Mouse (Mus musculus) stomach, embryonic 14.5 days (tissue): ENCODE data around the gene Six4. TPM values are rescaled to one million over a fixed set of nuclear protein-coding genes. Genes with fewer than 3 reads are reported as not detected.
"Not testable (repeated sequence)": the region's sequence is repeated elsewhere in the genome, so short reads cannot be mapped to it uniquely, and the experiment has no call there.

ENCODE experiments used
- ATAC-seq: fragments of 200-750 bp; cut with Nextera tagmentation; 2 replicates; pipeline ENCODE4 v1.8.0; 2017; ENCODE audit warnings: low read depth, moderate TSS enrichment; ENCODE audit not compliant: insufficient number of reproducible peaks, insufficient read depth, low FRiP score
- H3K27ac ChIP-seq: fragments of 300-500 bp; sonication (generic); 2 replicates; pipeline ENCODE4 v1.5.1; 2014; ENCODE audit warnings: mild to moderate bottlenecking, low read length, moderate library complexity, mixed read lengths
- H3K27me3 ChIP-seq: fragments of 300-500 bp; sonication (generic); 2 replicates; pipeline ENCODE4 v1.6.1; 2014; ENCODE audit warnings: low read length, control low read depth, mixed read lengths; ENCODE audit not compliant: control insufficient read depth, insufficient read depth
- H3K36me3 ChIP-seq: fragments of 300-500 bp; sonication (generic); 2 replicates; pipeline ENCODE4 v1.6.1; 2014; ENCODE audit warnings: mild to moderate bottlenecking, control low read depth, low read length, moderate library complexity, mixed read lengths; ENCODE audit not compliant: control insufficient read depth, insufficient read depth
- H3K4me1 ChIP-seq: fragments of 300-500 bp; sonication (generic); 2 replicates; pipeline ENCODE4 v1.6.1; 2014; ENCODE audit warnings: low read length, control low read depth, mixed read lengths; ENCODE audit not compliant: control insufficient read depth, insufficient read depth
- H3K4me2 ChIP-seq: fragments of 300-500 bp; sonication (generic); replicated peaks from 2 replicates; pipeline ENCODE4 v1.6.1; 2014; ENCODE audit warnings: low read depth, low read length, control low read depth
- H3K4me3 ChIP-seq: fragments of 300-500 bp; sonication (generic); 2 replicates; pipeline ENCODE4 v1.5.1; 2014; ENCODE audit warnings: low read depth, low read length, control low read depth
- H3K9ac ChIP-seq: fragments of 300-500 bp; sonication (generic); replicated peaks from 2 replicates; pipeline ENCODE4 v1.6.1; 2014; ENCODE audit warnings: low read depth, mild to moderate bottlenecking, control low read depth, low read length, moderate library complexity, mixed read lengths
- H3K9me3 ChIP-seq: fragments of 300-500 bp; sonication (generic); 2 replicates; pipeline ENCODE4 v1.6.1; 2016; ENCODE audit warnings: low read depth, low read length, control low read depth; ENCODE audit not compliant: control insufficient read depth
- WGBS: fragments of 180-500 bp; shearing (Covaris S2); extraction: QIAGEN DNeasy Blood & Tissue Kit; methylation state at CpG from one replicate; pipeline ENCODE4 v1.1.7; 2014; 5-methylcytosine and 5-hydroxymethylcytosine counted together
- polyA plus RNA-seq: library from polyadenylated mRNA; unstranded; fragments of >200 nt; fragmentation: Nextera tagmentation; extraction: Ambion mirVana; gene quantifications from 2 replicates; pipeline ENCODE4 v1.2.1, GENCODE M21; 2014

The Six4 gene
- polyA plus RNA-seq, 1 experiment from 2014 or later: 1.4 TPM

DNA sequence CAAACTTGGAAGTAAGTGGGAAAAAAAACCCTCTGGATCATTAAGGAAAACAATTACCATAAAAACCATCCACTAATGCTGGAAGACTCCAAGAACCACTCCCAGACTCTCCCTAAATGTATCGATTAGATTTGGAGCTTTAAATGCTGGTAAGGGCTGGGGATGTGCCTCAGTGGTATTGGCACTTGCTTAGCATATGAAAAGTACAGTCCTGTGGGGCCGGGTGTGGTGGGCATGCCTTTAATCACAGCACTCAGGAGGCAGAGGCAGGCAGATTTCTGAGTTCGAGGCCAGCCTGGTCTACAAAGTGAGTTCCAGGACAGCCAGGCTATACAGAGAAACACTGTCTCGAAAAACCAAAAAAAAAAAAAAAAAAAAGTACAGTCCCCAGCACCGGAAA lies 17.1 kb downstream of the Six4 start:
- H3K9me3 ChIP-seq, ATAC-seq, H3K4me3 ChIP-seq, H3K4me1 ChIP-seq, H3K36me3 ChIP-seq, H3K9ac ChIP-seq, H3K4me2 ChIP-seq, H3K27me3 ChIP-seq, H3K27ac ChIP-seq: not testable (repeated sequence)
- WGBS: 91% methylated on average over 5 of the region's 5 CpGs

DNA sequence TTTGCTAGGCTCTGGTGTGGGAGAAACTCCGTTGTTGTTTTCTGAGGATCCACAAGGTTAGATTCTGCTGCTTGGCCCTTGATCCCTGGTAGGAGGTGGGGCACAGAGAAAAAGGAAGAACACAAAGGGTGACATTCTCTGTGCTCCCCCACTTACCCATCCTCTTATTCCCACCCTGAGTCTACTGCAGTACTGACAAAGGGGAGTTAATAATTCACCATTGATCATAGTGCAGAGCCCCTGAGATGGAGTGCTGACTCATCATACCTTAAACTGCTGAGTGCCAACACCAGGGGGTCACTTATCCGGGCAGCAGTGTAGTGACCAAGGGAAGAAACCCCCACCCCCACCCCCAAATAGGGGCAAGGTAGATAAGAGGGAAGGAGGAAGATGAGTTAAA lies 18.7 kb downstream of the Six4 start:
- WGBS: 25% methylated on average over 2 of the region's 2 CpGs
- ATAC-seq: no peak
- H3K27me3 ChIP-seq: no peaks in the 10 kb centered on the region
- H3K4me1 ChIP-seq: no peaks in the 10 kb centered on the region
- no peak overlapping the region for H3K9ac ChIP-seq
- no peaks in the 10 kb centered on the region for H3K9me3 ChIP-seq
- H3K27ac ChIP-seq: no peak overlapping the region
- H3K36me3 ChIP-seq: no peaks in the 10 kb centered on the region
- no peak overlapping the region for H3K4me3 ChIP-seq
- no peak overlapping the region for H3K4me2 ChIP-seq

DNA sequence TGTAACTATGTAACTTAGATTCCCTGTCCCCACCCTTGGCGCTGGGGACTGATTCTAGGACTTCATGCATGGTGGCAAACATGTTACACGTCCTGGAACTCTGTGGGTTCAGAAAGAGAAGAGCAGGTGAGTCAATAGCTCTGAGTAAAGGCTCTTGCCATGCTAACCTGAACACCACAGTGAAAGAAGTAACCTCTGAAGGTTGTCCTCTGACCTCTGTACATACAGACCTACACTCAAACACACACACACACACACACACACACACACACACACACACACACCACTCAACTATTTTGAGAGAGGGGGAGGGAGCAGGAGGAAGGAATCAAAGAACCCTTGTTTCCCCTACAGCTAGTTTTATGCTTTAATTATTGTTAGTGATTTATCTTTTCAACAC lies 19.1 kb downstream of the Six4 start:
- Histone ChIP-seq H3K36me3 (no peaks in the 10 kb centered on the region), H3K27ac (no peak overlapping the region), H3K9ac (no peak overlapping the region), H3K27me3 (no peaks in the 10 kb centered on the region), H3K4me1 (no peaks in the 10 kb centered on the region), H3K9me3 (no peaks in the 10 kb centered on the region), H3K4me2 (no peak overlapping the region), H3K4me3 (no peak overlapping the region)
- WGBS: 63% methylated on average over 2 of the region's 2 CpGs
- ATAC-seq: no peak

DNA sequence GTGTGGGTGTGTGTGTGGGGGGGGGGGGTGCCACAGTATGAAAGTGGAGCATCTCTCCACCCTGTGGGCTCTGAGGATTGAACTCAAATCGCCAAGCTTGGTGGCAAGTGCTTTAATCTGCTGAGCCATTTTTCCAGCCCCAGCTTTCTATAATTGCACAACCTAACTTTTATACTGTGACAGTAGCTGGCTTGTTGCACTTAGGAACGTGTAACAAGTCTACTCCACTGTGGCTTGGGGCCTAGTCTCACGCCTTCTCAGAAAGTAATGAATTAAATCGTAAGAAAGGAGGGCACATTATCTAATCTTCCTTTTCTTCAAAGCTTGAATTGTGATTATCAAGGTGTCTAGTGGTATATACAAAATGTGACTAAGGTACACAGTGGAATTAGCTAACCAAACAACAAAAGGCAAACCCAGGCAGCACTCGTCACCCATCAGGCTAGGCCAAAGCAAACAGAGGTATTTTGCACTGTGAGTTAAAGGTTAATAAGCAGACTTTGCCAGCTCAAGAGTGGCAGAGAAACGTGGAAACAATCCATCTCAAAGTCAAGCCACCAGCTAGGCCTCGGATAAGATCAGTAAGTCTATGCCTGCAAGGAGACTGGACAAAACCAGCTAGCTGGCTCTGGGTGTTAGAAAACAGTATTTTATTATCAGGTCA lies 22.5 kb downstream of the Six4 start:
- WGBS: 37% methylated on average over 7 of the region's 7 CpGs
- peak; percentile 53; the same call in 1 of the 2 replicates for ATAC-seq
- H3K27ac ChIP-seq: no peak overlapping the region

DNA sequence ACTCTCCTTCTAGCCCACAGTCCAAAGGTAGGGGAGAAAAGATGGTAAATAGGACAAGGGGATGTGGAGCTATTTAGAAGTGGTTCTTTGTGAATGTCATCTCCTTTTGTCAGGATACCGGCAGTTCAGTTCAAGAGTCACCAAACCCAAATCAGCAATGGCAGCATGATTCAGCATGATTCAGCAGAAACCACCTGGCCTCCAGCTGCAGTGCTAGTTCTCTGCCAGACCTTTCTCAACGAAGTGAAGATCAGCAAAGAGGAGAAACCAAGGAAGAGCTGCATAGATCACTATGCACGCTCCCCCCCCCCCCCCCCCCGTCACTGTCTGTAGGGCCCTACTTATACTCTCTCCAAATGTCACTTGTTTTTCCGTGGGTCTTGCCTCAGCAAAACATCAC lies 24.3 kb downstream of the Six4 start:
- Histone ChIP-seq H3K9ac (no peak overlapping the region), H3K4me1 (no peaks in the 10 kb centered on the region), H3K27me3 (no peaks in the 10 kb centered on the region), H3K4me3 (no peak overlapping the region), H3K9me3 (no peaks in the 10 kb centered on the region), H3K36me3 (no peaks in the 10 kb centered on the region), H3K4me2 (no peak overlapping the region), H3K27ac (no peak overlapping the region)
- no peak for ATAC-seq
- 68% methylated on average over 5 of the region's 5 CpGs for WGBS

More for the DNA sequence above, 22.5 kb downstream of the Six4 start:
- Histone ChIP-seq H3K4me1 (no peaks in the 10 kb centered on the region), H3K9me3 (no peaks in the 10 kb centered on the region), H3K4me2 (no peak overlapping the region), H3K36me3 (no peaks in the 10 kb centered on the region), H3K4me3 (no peak overlapping the region), H3K9ac (no peak overlapping the region), H3K27me3 (no peaks in the 10 kb centered on the region)

DNA sequence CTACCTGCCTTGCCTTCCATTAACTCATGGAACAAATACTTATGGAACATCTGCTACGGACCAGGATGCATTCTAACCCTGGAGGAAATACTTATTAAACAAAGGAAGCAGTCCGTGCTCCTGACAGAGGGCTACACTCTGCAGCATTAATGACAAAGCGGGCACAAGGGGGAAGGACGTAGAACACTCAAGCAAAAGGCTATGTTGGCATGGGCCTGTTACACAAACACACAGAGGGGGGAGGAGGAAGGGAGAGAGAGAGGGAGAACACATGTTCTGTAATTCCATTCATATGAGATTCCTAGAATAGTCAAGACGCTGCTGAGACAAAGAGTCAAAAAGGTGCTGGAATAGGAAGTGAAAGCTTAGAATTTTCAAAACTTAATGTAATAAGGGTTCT lies 24.8 kb downstream of the Six4 start:
- ATAC-seq: no peak
- no peak overlapping the region for H3K9ac ChIP-seq
- H3K27ac ChIP-seq: no peak overlapping the region
- no peaks in the 10 kb centered on the region for H3K4me1 ChIP-seq
- H3K9me3 ChIP-seq: no peaks in the 10 kb centered on the region
- H3K36me3 ChIP-seq: no peaks in the 10 kb centered on the region
- H3K27me3 ChIP-seq: no peaks in the 10 kb centered on the region
- no peak overlapping the region for H3K4me2 ChIP-seq
- H3K4me3 ChIP-seq: no peak overlapping the region
- 64% methylated on average over 5 of the region's 5 CpGs for WGBS

DNA sequence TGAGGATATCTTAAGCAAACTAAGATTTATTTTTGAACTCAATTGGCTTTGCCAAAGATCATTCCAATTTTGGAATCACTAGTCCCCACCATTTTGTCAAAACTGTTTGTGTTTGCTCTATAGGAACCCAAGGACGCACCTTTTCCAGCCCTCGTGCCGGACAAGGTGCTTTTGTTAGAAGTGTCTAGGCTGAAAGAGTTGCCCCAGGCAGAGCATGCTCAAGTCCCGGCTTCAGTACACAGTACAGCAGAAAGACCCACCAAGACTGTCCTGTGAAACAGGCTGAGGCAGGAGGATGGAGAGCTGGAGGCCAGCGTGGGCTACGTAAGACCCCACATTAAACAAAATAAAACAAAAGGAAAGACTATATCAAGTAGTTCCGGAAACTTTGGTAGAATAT lies 26.2 kb downstream of the Six4 start:
- ATAC-seq: no peak
- no peak overlapping the region for H3K27ac ChIP-seq

DNA sequence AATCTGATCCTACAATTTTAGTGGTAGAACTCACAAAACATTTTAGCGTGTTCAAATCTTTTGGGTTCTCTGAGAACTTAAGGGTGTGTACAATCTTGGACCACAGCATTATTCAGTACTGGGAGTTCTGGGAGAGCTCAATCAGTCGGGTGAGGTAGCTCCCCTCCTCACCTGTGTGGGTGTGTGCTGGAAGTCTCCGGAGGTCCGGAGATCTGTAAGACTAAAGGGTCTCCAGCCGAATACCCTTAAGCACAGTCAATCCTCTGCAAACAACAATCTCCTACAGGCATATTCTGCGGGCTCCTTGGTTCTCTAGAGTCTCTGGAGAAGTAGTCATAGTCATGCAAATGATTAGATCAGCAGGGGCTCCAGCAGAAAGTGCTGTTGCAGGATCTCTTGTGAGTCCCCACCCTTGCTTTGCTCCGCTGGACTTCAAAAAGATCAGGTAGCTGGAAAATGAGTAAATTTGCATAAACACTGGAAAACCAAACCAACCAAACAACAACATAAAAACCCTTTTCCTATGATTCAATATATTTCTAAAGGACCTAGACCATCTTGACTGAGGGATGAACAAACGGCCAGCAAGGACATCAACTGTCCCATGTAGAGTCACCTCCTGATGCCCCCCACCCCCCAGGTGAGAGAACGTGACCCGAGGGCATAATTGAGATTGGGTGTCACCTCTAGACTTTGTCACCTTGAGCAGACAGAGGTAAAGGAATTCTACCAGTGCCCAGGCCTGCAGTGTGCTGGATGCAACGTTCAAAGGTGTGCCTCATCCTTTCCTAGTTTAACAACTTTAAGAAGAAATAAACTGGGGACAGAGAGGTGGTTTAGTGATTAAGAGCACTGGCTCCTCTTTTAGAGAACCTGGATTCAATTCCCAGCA lies 27.3 kb downstream of the Six4 start:
- 38% methylated on average over 11 of the region's 11 CpGs for WGBS
- no peaks in the 10 kb centered on the region for H3K27me3 ChIP-seq
- no peaks in the 10 kb centered on the region for H3K36me3 ChIP-seq
- H3K9me3 ChIP-seq: no peaks in the 10 kb centered on the region
- no peak overlapping the region for H3K4me3 ChIP-seq
- H3K9ac ChIP-seq: no peak overlapping the region
- H3K4me1 ChIP-seq: no peaks in the 10 kb centered on the region
- H3K27ac ChIP-seq: no peak overlapping the region
- no peak for ATAC-seq
- no peak overlapping the region for H3K4me2 ChIP-seq

More for the DNA sequence above, 26.2 kb downstream of the Six4 start:
- Histone ChIP-seq H3K36me3 (no peaks in the 10 kb centered on the region), H3K4me3 (no peak overlapping the region), H3K9me3 (no peaks in the 10 kb centered on the region), H3K9ac (no peak overlapping the region), H3K4me1 (no peaks in the 10 kb centered on the region), H3K4me2 (no peak overlapping the region), H3K27me3 (no peaks in the 10 kb centered on the region)
- 90% methylated on average over 7 of the region's 7 CpGs for WGBS
